Mouse (Mus musculus): Measurements from ENCODE around the gene Ccdc92.

Ccdc92 gene

DNA sequence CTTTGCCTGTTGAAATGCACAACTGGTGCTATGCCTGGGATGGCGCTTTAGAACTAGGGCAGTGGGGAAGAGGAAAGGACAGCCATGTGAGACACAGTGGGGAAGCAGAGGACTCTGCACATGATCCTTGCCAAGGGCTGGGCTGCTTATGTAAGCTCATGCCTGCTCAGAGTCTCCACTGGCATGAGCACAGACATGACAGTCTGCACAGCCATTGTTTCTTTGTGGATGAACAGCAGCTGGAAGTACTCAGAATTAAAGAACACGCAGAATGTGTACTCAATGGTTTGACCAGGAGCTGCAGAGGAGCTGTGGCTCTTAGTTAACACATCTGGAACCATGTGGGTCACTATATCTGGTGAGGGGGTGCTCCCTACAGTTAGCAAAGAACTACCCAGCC is 9.1 kb downstream of the Ccdc92 start:
- no peak for DNase-seq

GRCm38 (mm10) chr5:124852294-124852693 is 9.9 kb downstream of the Ccdc92 start:
- DNase-seq = no peak

DNA sequence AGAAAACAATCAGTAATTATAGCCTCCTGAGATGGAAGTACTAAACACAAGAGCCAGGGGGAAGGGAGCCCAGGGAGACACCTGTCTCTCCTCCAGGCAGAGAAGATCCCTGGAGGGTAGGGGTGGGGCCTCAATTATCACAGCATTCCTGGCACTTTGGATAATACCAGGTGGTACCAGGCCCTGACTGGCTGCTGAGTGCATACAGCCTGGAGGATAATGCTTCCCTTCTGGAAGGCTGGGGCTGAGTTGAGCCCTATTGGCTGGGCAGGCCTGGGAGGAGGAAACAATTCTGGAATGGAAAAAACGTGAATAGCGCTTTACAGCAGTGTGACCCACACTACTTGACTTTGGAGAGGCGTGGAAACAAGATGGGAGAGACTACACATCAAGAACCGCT is 10.7 kb downstream of the Ccdc92 start:
- no peak for DNase-seq

- DNase-seq = no peak
Observed at GRCm38 (mm10) chr5:124848994-124849393, 13.2 kb downstream of the Ccdc92 start.

GRCm38 (mm10) chr5:124847014-124847413 is 15.2 kb downstream of the Ccdc92 start:
- no peak for DNase-seq

DNA sequence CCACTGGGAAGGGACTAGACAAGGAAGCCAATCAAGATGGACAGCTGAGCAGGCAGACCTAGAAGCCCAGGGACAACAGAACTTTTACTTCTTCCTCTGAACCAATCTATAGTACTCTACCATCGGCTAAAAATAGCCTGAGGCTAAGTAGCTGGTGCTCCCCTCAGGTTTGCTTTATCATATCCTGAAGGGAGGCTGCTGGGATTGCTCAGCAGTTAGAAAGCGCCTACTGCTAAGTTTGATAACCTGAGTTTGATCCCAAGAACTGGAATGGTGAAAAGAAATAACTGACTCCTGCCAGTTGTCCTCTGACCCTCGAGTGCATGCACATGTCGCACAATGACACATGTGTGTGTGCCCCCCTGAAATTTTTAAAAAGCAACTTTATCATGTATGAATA is 17.3 kb downstream of the Ccdc92 start:
- no peak for DNase-seq

DNA sequence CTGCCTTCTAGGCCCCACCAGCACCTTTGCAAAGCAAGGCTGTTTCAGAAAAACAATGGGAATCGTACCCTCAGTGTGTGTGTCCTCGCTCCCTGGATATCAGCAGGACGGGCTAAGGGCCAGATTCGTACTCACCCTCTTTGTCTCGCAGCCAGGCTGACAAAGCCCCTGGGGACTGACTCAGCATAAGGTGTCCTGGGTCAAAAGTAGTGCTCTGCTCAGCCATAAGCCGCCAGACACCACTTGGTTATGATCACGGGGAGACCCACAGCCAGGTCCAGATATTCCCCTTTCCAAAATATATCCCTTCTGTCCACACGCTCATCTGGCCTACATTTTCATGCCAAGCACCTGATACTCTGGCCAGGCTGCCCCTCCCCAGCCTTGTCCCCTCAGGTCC is 18.8 kb downstream of the Ccdc92 start:
- no peak for DNase-seq

GRCm38 (mm10) chr5:124840669-124841068 is 21.6 kb downstream of the Ccdc92 start:
- DNase-seq = no peak

- no peak for DNase-seq
Observed at GRCm38 (mm10) chr5:124840202-124840601, 22.0 kb downstream of the Ccdc92 start.

DNA sequence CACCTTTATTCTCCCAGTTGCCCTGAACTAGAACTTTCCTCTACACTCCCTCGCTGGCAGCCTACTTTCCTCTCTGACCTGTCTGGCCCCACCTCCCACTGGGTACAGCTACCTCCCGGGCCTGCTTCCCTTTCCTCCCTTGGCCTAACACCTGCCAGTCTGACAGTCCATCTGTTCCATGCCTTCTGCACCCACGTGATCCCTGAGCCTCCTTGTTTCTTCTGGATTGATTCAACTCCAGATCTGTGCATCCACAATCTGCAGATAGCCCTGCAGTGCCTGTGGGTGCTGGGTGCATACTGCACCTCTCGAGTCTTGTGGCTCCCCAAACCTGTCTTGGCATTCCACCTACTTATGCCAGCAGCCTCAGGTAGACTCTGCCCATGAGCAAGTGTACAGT is 25.6 kb downstream of the Ccdc92 start:
- DNase-seq = no peak

DNA sequence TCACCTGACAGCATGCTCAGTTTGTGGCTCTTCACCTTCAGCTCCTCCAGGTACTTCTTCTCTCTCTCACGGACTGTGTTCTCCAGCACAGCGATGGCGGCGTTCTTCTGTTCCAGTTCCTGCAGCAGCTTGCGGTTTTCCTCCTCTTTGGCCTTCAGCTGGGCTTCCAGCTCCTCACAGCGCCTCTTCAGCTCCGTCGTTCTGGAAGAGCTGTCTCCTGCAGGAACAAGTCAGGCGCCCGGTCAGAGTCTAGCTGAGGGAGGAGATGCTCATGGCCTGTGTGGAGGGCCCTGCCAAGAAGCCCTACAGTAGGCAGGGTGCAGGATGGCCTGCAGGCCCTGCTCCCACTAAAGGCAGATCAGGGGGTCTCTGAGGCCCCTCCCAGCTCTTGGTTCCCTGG is 26.1 kb downstream of the Ccdc92 start:
- DNase-seq = no peak

DNA sequence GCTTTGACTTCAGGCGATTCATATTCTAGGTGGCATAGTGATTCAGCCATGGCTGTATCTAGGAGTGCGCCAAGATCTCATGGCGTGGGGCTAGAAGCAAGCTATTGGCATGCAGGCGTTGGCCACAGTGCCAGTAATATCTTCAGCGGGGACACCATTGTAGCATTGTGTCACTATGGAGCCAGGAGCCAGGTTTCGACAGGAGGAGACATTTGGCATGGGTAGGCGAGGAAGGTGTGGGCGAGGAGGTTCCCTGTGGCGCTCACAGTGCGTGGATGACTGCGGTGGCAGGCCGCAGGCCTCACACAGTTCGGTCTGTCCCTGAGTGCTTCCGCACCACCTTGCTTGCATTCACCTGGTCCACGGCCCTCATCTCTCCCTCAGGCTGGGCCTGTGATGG is 27.0 kb downstream of the Ccdc92 start:
- no peak for DNase-seq

DNA sequence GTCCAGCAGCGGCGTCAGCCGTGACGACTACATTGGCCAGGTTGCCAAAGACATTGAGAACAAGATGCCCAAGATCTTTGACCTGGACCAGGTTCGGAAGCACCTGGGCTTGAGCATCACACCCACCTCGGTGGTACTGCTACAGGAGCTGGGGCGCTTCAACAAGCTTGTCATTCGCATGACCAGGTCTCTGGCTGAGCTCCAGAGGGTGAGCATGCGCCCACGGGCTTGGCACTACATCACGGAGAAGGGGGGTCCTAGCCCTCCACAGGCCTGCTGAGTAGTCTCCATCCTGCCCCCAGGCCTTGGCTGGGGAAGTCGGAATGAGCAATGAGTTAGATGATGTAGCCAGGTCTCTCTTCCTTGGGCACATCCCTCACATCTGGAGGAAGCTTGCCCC is 31.9 kb downstream of the Ccdc92 start:
- no peak for DNase-seq

DNA sequence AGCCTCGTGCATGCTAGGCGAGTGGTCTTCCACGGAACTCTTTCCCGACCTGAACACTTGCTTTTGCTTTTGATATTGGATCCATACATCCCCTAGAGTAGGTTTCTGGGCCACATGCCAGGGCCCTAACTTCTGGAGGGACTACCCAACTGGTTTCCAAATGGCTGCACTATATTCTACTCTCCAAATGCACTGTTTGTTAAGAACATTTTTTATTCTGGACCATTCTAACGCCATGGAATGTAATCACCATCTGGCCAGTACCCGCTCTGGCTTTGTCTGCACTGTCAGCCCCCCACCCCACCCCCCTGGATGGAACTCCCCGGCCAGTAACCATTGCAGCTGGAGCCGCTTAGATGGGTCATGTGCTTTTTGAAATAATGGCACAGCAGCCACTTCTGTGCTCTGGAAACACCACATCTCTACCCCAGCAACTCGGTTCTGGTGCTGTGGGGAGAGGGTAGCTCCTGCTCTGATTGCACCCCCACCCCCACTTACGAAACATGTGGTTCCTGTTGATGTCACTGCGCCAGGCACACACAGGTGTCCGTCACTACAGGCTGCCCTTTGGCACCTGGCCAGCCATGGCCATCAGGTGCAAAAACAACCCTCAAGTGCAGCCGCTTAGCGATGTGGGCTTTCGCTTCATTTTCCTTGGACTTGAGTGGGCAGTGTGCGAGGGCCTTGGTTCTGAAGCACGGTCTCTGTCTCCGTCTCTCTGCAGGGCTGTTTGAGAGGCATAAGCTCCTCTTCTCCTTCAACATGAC is 39.9 kb downstream of the Ccdc92 start:
- no peak for DNase-seq

- no peak for DNase-seq
Observed at GRCm38 (mm10) chr5:124817050-124817449, 45.2 kb downstream of the Ccdc92 start.

GRCm38 (mm10) chr5:124814797-124815196 is 47.4 kb downstream of the Ccdc92 start:
- DNase-seq = no peak

DNA sequence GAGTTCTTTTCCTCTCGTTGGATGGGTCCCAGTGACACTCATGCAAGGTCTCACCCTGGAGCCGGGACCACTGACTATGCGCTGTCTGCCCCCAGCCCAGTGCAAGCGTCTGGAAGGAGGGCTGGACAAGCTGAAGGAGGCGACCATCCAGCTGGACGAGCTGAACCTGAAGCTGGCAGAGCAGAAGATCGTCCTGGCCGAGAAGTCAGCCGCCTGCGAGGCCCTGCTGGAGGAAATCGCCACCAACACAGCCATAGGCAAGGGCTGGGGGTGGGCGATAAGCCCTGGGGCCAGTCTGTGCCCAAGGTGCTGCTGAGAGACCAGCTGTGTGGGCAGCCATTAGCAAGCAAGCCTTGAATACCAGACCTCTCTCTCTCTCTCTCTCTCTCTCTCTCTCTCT is 49.8 kb downstream of the Ccdc92 start:
- no peak for DNase-seq

GRCm38 (mm10) chr5:124809708-124810366 is 52.4 kb downstream of the Ccdc92 start:
- DNase-seq = peak; percentile 39

DNA sequence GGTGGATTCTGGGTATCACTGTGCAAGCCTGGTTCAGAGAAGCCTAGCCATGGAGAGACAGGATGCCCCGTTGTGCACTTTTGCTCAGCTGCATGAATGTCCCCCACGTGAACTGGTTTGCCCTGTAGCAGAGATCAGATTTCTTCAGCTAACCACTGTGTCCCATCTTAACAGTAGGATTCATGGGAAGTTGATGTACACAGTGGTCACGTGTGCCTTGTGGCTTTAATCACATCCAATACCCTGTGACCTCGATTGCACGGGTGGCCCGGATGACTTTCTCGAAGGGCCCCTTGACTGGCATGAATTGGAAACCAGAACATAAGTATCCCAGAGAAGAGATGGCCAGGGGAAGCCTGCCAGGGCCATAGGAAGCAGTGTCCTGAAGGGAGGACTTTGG is 70.1 kb downstream of the Ccdc92 start:
- no peak for DNase-seq

DNA sequence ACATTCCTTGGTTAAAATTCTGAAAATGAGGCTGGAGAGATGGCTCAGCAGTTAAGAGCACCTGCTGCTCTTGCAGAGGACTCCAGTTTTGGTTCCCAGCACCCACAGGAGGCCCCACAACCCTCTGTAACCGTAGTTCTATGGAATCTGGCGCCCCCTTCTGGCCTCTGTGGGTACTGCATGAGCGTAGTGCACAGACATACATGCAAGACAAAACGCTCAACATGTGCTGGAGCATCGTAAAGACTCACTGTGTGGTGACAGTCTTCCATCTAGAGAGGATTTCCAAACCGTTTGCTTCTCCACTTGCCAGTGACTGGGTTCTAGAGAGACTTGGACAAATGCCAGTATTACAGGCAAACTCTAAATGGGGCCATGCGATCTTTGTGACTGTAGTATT is 76.6 kb downstream of the Ccdc92 start:
- DNase-seq = no peak
